Mouse (Mus musculus) hindbrain, embryonic 11.5 days (tissue): ENCODE measurements around the gene Cabp2. TPM values are rescaled to one million over a fixed set of nuclear protein-coding genes. Genes with fewer than 3 reads are reported as not detected.

Experiments used
- ATAC-seq: fragments of 200-750 bp; cut with Nextera tagmentation; 2 replicates; pipeline ENCODE4 v1.8.0; 2017; ENCODE audit warnings: mild to moderate bottlenecking, moderate TSS enrichment, moderate library complexity; ENCODE audit not compliant: low FRiP score
- DNase-seq: peaks from one replicate; pipeline ENCODE4 v3.0.0-alpha.2; 2015; ENCODE audit warnings: low spot score
- H3K27ac ChIP-seq: fragments of 300-500 bp; sonication (generic); 2 replicates; pipeline ENCODE4 v1.5.1; 2014; ENCODE audit warnings: mild to moderate bottlenecking, low read depth, low read length
- H3K27me3 ChIP-seq: fragments of 300-500 bp; sonication (generic); 2 replicates; pipeline ENCODE4 v1.6.1; 2014; ENCODE audit warnings: mild to moderate bottlenecking, low read length, moderate library complexity, mixed read lengths; ENCODE audit not compliant: control insufficient read depth, insufficient read depth
- H3K36me3 ChIP-seq: fragments of 300-500 bp; sonication (generic); 2 replicates; pipeline ENCODE4 v1.6.1; 2014; ENCODE audit warnings: mild to moderate bottlenecking, low read length, moderate library complexity, mixed read lengths; ENCODE audit not compliant: control insufficient read depth, insufficient read depth
- H3K4me1 ChIP-seq: fragments of 300-500 bp; sonication (generic); replicated peaks from 2 replicates; pipeline ENCODE4 v1.6.1; 2014; ENCODE audit warnings: low read length, mixed read lengths; ENCODE audit not compliant: control insufficient read depth, insufficient read depth
- H3K4me2 ChIP-seq: fragments of 300-500 bp; sonication (generic); replicated peaks from 2 replicates; pipeline ENCODE4 v1.6.1; 2014; ENCODE audit warnings: mild to moderate bottlenecking, low read depth, low read length
- H3K4me3 ChIP-seq: fragments of 300-500 bp; sonication (generic); 2 replicates; pipeline ENCODE4 v1.5.1; 2014; ENCODE audit warnings: low read depth, low read length
- H3K9ac ChIP-seq: fragments of 300-500 bp; sonication (generic); 2 replicates; pipeline ENCODE4 v1.6.1; 2014; ENCODE audit warnings: low read depth, low read length
- H3K9me3 ChIP-seq: fragments of 300-500 bp; sonication (generic); 2 replicates; pipeline ENCODE4 v1.6.1; 2016; ENCODE audit warnings: low read length; ENCODE audit not compliant: control insufficient read depth
- WGBS: fragments of 180-500 bp; shearing (Covaris S2); extraction: QIAGEN DNeasy Blood & Tissue Kit; methylation state at CpG from one replicate; pipeline ENCODE4 v1.1.7; 2014; 5-methylcytosine and 5-hydroxymethylcytosine counted together
- polyA plus RNA-seq: library from polyadenylated mRNA; unstranded; fragments of >200 nt; fragmentation: Nextera tagmentation; extraction: Ambion mirVana; gene quantifications from 2 replicates; pipeline ENCODE4 v1.2.1, GENCODE M21; 2014

Cabp2 gene
- polyA plus RNA-seq, 1 experiment from 2014 or later: not detected

- 0 out of 2 replicates have a peak overlapping the region, but pooled peaks have one; percentile 11 for H3K4me2 ChIP-seq
- no peaks in the 10 kb centered on the region for H3K36me3 ChIP-seq
- no peak overlapping the region for H3K27ac ChIP-seq
- ATAC-seq (no peak), DNase-seq (peak; percentile 93)
- no peak overlapping the region for H3K9ac ChIP-seq
- peaks cover 23% of the 10 kb centered on the region for H3K27me3 ChIP-seq
- peaks cover 14% of the 10 kb centered on the region for H3K4me1 ChIP-seq
- 19% methylated on average over 9 of the region's 9 CpGs for WGBS
- no peaks in the 10 kb centered on the region for H3K9me3 ChIP-seq
- no peak overlapping the region for H3K4me3 ChIP-seq
Measured at GRCm38 (mm10) chr19:4099056-4099455, 17.7 kb downstream of the Cabp2 start.

GRCm38 (mm10) chr19:4099837-4100717 lies 18.7 kb downstream of the Cabp2 start, which contains the start of gene Pitpnm1:
Gene Pitpnm1, plus strand, starts transcription at chr19:4099998.
- no peak for ATAC-seq
- Histone ChIP-seq H3K9ac (peak within 1 kb of the TSS; percentile 48), H3K27ac (no peak within 1 kb of the TSS), H3K4me2 (peak within 1 kb of the TSS; percentile 89), H3K4me3 (peak within 1 kb of the TSS; percentile 46), H3K36me3 (no peaks in the 10 kb centered on the region), H3K9me3 (no peaks in the 10 kb centered on the region), H3K27me3 (peaks cover 23% of the 10 kb centered on the region), H3K4me1 (peaks cover 14% of the 10 kb centered on the region)
- 1% methylated on average over 53 of the region's 53 CpGs for WGBS
- peak; percentile 59 for DNase-seq

- H3K9me3 ChIP-seq: no peaks in the 10 kb centered on the region
- peak overlapping the region; percentile 48; the same call in 1 of the 2 replicates for H3K9ac ChIP-seq
- H3K4me1 ChIP-seq: peaks cover 14% of the 10 kb centered on the region
- no peak overlapping the region for H3K27ac ChIP-seq
- peak; percentile 8; the same call in 1 of the 2 replicates for ATAC-seq
- peak overlapping the region; percentile 89 for H3K4me2 ChIP-seq
- H3K36me3 ChIP-seq: no peaks in the 10 kb centered on the region
- H3K4me3 ChIP-seq: peak overlapping the region; percentile 46
- peak; percentile 70 for DNase-seq
- under 1% methylated on average over 52 of the region's 52 CpGs for WGBS
- peaks cover 23% of the 10 kb centered on the region for H3K27me3 ChIP-seq
Measured at GRCm38 (mm10) chr19:4100718-4101261, 19.4 kb downstream of the Cabp2 start.

- Histone ChIP-seq H3K36me3 (no peaks in the 10 kb centered on the region), H3K27ac (no peak overlapping the region), H3K4me3 (peak overlapping the region; percentile 46), H3K9me3 (no peaks in the 10 kb centered on the region), H3K9ac (peak overlapping the region; percentile 48; the same call in 1 of the 2 replicates), H3K4me2 (peak overlapping the region; percentile 89), H3K4me1 (peaks cover 14% of the 10 kb centered on the region), H3K27me3 (peaks cover 23% of the 10 kb centered on the region)
- DNase-seq (no peak), ATAC-seq (no peak)
- WGBS: 63% methylated on average over 6 of the region's 6 CpGs
Measured at GRCm38 (mm10) chr19:4101466-4101865, 20.1 kb downstream of the Cabp2 start.

- Histone ChIP-seq H3K9me3 (no peaks in the 10 kb centered on the region), H3K4me1 (peaks cover 14% of the 10 kb centered on the region), H3K9ac (no peak overlapping the region), H3K27ac (no peak overlapping the region), H3K36me3 (no peaks in the 10 kb centered on the region), H3K4me2 (no peak overlapping the region), H3K27me3 (peaks cover 23% of the 10 kb centered on the region), H3K4me3 (no peak overlapping the region)
- no peak for ATAC-seq
- DNase-seq: no peak
- 78% methylated on average over 2 of the region's 2 CpGs for WGBS
Measured at GRCm38 (mm10) chr19:4102049-4102448, 20.7 kb downstream of the Cabp2 start.

GRCm38 (mm10) chr19:4102626-4103025 lies 21.2 kb downstream of the Cabp2 start:
- Histone ChIP-seq H3K4me3 (no peak overlapping the region), H3K9me3 (no peaks in the 10 kb centered on the region), H3K4me1 (peaks cover 14% of the 10 kb centered on the region), H3K9ac (no peak overlapping the region), H3K36me3 (no peaks in the 10 kb centered on the region), H3K27me3 (peaks cover 23% of the 10 kb centered on the region), H3K4me2 (no peak overlapping the region), H3K27ac (no peak overlapping the region)
- no peak for DNase-seq
- no peak for ATAC-seq
- WGBS: 93% methylated on average over 12 of the region's 12 CpGs

- H3K27ac ChIP-seq: no peak overlapping the region
- DNase-seq: no peak
- no peaks in the 10 kb centered on the region for H3K36me3 ChIP-seq
- H3K4me2 ChIP-seq: no peak overlapping the region
- peaks cover 14% of the 10 kb centered on the region for H3K4me1 ChIP-seq
- peaks cover 23% of the 10 kb centered on the region for H3K27me3 ChIP-seq
- H3K4me3 ChIP-seq: no peak overlapping the region
- H3K9ac ChIP-seq: no peak overlapping the region
- 94% methylated on average over 18 of the region's 18 CpGs for WGBS
- no peak for ATAC-seq
- H3K9me3 ChIP-seq: no peaks in the 10 kb centered on the region
Measured at GRCm38 (mm10) chr19:4103294-4103693, 21.9 kb downstream of the Cabp2 start.

GRCm38 (mm10) chr19:4103792-4104191 lies 22.4 kb downstream of the Cabp2 start:
- H3K4me2 ChIP-seq: no peak overlapping the region
- 75% methylated on average over 3 of the region's 3 CpGs for WGBS
- H3K9me3 ChIP-seq: no peaks in the 10 kb centered on the region
- peaks cover 23% of the 10 kb centered on the region for H3K27me3 ChIP-seq
- ATAC-seq (no peak), DNase-seq (no peak)
- peaks cover 13% of the 10 kb centered on the region for H3K4me1 ChIP-seq
- no peak overlapping the region for H3K9ac ChIP-seq
- H3K36me3 ChIP-seq: no peaks in the 10 kb centered on the region
- H3K27ac ChIP-seq: no peak overlapping the region
- H3K4me3 ChIP-seq: no peak overlapping the region
